Mouse (Mus musculus): ENCODE data around the gene Folh1. TPM values are rescaled to one million over a fixed set of nuclear protein-coding genes. Genes with fewer than 3 reads are reported as not detected.
"Not testable (repeated sequence)": the region's sequence is repeated elsewhere in the genome, so short reads cannot be mapped to it uniquely, and the experiment has no call there.

Gene Folh1
- 0.02 and 0.07 TPM in 2 replicates for polyA plus RNA-seq (2015; fragmentation: Nextera tagmentation; extraction: Ambion mirVana)

GRCm38 (mm10) chr7:86775617-86776325, at the start of gene Folh1:
Folh1 (minus strand) TSS chr7:86775943.
- no peak within 1 kb of the TSS for H3K4me3 ChIP-seq (ENCODE audit: low read depth, low read length)
- H3K4me1 ChIP-seq (replicated peaks; ENCODE audit: control insufficient read depth, insufficient read depth), result no peaks in the 10 kb centered on the region
- ATAC-seq (ENCODE audit: low FRiP score, low TSS enrichment), result no peak
- no peak for DNase-seq (ENCODE audit: low spot score)
- no peak within 1 kb of the TSS for H3K9ac ChIP-seq (ENCODE audit: low read length)
- 7% methylated on average over 11 of the region's 11 CpGs for WGBS
- H3K4me2 ChIP-seq (replicated peaks; ENCODE audit: low read depth), result peak within 1 kb of the TSS; percentile 35; the same call in 1 of the 2 replicates
- H3K27me3 ChIP-seq (ENCODE audit: control insufficient read depth, insufficient read depth, low read length), result no peaks in the 10 kb centered on the region
- no peak within 1 kb of the TSS for H3K27ac ChIP-seq (replicated peaks)
- H3K36me3 ChIP-seq (ENCODE audit: control insufficient read depth, insufficient read depth, low read length), result no peaks in the 10 kb centered on the region
- no peaks in the 10 kb centered on the region for H3K9me3 ChIP-seq (ENCODE audit: control insufficient read depth, low read length)
- TF ChIP-seq CTCF (IDR thresholded peaks at IDR 0.05; ENCODE audit: low read depth) (no peak), EP300 (optimal IDR thresholded peaks at IDR 0.05) (no peak)

GRCm38 (mm10) chr7:86816466-86816865, 40.7 kb upstream of the Folh1 start:
- TF ChIP-seq EP300 (optimal IDR thresholded peaks at IDR 0.05), result no peak
- no peak for TF ChIP-seq CTCF (IDR thresholded peaks at IDR 0.05; ENCODE audit: low read depth)
- Histone ChIP-seq H3K4me1 (replicated peaks; ENCODE audit: control insufficient read depth, insufficient read depth) (no peaks in the 10 kb centered on the region), H3K9me3 (ENCODE audit: control insufficient read depth, low read length) (no peaks in the 10 kb centered on the region), H3K9ac (ENCODE audit: low read length) (no peak overlapping the region), H3K36me3 (ENCODE audit: control insufficient read depth, insufficient read depth, low read length) (no peaks in the 10 kb centered on the region), H3K4me3 (ENCODE audit: low read depth, low read length) (no peak overlapping the region), H3K27ac (replicated peaks) (no peak overlapping the region), H3K27me3 (ENCODE audit: control insufficient read depth, insufficient read depth, low read length) (no peaks in the 10 kb centered on the region), H3K4me2 (replicated peaks; ENCODE audit: low read depth) (no peak overlapping the region)
- ATAC-seq (ENCODE audit: low FRiP score, low TSS enrichment) (no peak), DNase-seq (ENCODE audit: low spot score) (no peak)
- whole genome bisulfite sequencing, result 65% methylated on average over 1 of the region's 1 CpGs

GRCm38 (mm10) chr7:86815716-86816115, 40.0 kb upstream of the Folh1 start:
- H3K27ac ChIP-seq (replicated peaks); ATAC-seq (ENCODE audit: low FRiP score, low TSS enrichment); H3K9ac ChIP-seq (ENCODE audit: low read length); H3K36me3 ChIP-seq (ENCODE audit: control insufficient read depth, insufficient read depth, low read length); H3K9me3 ChIP-seq (ENCODE audit: control insufficient read depth, low read length); H3K4me3 ChIP-seq (ENCODE audit: low read depth, low read length); H3K4me1 ChIP-seq (replicated peaks; ENCODE audit: control insufficient read depth, insufficient read depth); H3K4me2 ChIP-seq (replicated peaks; ENCODE audit: low read depth); DNase-seq (ENCODE audit: low spot score); H3K27me3 ChIP-seq (ENCODE audit: control insufficient read depth, insufficient read depth, low read length): not testable (repeated sequence)
- 77% methylated on average over 6 of the region's 6 CpGs for WGBS

- not testable (repeated sequence) for H3K4me3 ChIP-seq (ENCODE audit: low read depth, low read length); H3K27ac ChIP-seq (replicated peaks); H3K27me3 ChIP-seq (ENCODE audit: control insufficient read depth, insufficient read depth, low read length); H3K4me1 ChIP-seq (replicated peaks; ENCODE audit: control insufficient read depth, insufficient read depth); H3K4me2 ChIP-seq (replicated peaks; ENCODE audit: low read depth); H3K9me3 ChIP-seq (ENCODE audit: control insufficient read depth, low read length); ATAC-seq (ENCODE audit: low FRiP score, low TSS enrichment); DNase-seq (ENCODE audit: low spot score); H3K36me3 ChIP-seq (ENCODE audit: control insufficient read depth, insufficient read depth, low read length); H3K9ac ChIP-seq (ENCODE audit: low read length)
- 91% methylated on average over 4 of the region's 5 CpGs for WGBS
Observed at GRCm38 (mm10) chr7:86815241-86815640, 39.5 kb upstream of the Folh1 start.

GRCm38 (mm10) chr7:86794727-86795126, 19.0 kb upstream of the Folh1 start, which contains the start of gene Vmn2r77:
Vmn2r77 (plus strand) TSS chr7:86795027.
- Histone ChIP-seq H3K27ac (replicated peaks) (no peak within 1 kb of the TSS), H3K9ac (ENCODE audit: low read length) (no peak within 1 kb of the TSS), H3K36me3 (ENCODE audit: control insufficient read depth, insufficient read depth, low read length) (no peaks in the 10 kb centered on the region), H3K4me2 (replicated peaks; ENCODE audit: low read depth) (no peak within 1 kb of the TSS), H3K27me3 (ENCODE audit: control insufficient read depth, insufficient read depth, low read length) (no peaks in the 10 kb centered on the region), H3K4me1 (replicated peaks; ENCODE audit: control insufficient read depth, insufficient read depth) (no peaks in the 10 kb centered on the region), H3K4me3 (ENCODE audit: low read depth, low read length) (no peak within 1 kb of the TSS), H3K9me3 (ENCODE audit: control insufficient read depth, low read length) (no peaks in the 10 kb centered on the region)
- no peak for TF ChIP-seq CTCF (IDR thresholded peaks at IDR 0.05; ENCODE audit: low read depth)
- TF ChIP-seq EP300 (optimal IDR thresholded peaks at IDR 0.05), result no peak
- DNase-seq (ENCODE audit: low spot score) (no peak), ATAC-seq (ENCODE audit: low FRiP score, low TSS enrichment) (no peak)

GRCm38 (mm10) chr7:86771621-86772020, 4.1 kb downstream of the Folh1 start:
- 76% methylated on average over 3 of the region's 3 CpGs for WGBS
- H3K36me3 ChIP-seq (ENCODE audit: control insufficient read depth, insufficient read depth, low read length), result no peaks in the 10 kb centered on the region
- ATAC-seq (ENCODE audit: low FRiP score, low TSS enrichment) (no peak), DNase-seq (ENCODE audit: low spot score) (no peak)
- no peak for TF ChIP-seq CTCF (IDR thresholded peaks at IDR 0.05; ENCODE audit: low read depth)
- no peak for TF ChIP-seq EP300 (optimal IDR thresholded peaks at IDR 0.05)
- no peak overlapping the region for H3K4me3 ChIP-seq (ENCODE audit: low read depth, low read length)
- H3K27me3 ChIP-seq (ENCODE audit: control insufficient read depth, insufficient read depth, low read length), result no peaks in the 10 kb centered on the region
- no peak overlapping the region for H3K27ac ChIP-seq (replicated peaks)
- H3K4me2 ChIP-seq (replicated peaks; ENCODE audit: low read depth), result no peak overlapping the region
- no peak overlapping the region for H3K9ac ChIP-seq (ENCODE audit: low read length)
- H3K9me3 ChIP-seq (ENCODE audit: control insufficient read depth, low read length), result no peaks in the 10 kb centered on the region
- no peaks in the 10 kb centered on the region for H3K4me1 ChIP-seq (replicated peaks; ENCODE audit: control insufficient read depth, insufficient read depth)
